Mouse (Mus musculus): Measurements from ENCODE around the gene Bmi1. TPM values are rescaled to one million over a fixed set of nuclear protein-coding genes. Genes with fewer than 3 reads are reported as not detected.

Bmi1 gene
- 1 to 10 TPM; 5.4 to 7.4 TPM for total RNA-seq (2023)

DNA sequence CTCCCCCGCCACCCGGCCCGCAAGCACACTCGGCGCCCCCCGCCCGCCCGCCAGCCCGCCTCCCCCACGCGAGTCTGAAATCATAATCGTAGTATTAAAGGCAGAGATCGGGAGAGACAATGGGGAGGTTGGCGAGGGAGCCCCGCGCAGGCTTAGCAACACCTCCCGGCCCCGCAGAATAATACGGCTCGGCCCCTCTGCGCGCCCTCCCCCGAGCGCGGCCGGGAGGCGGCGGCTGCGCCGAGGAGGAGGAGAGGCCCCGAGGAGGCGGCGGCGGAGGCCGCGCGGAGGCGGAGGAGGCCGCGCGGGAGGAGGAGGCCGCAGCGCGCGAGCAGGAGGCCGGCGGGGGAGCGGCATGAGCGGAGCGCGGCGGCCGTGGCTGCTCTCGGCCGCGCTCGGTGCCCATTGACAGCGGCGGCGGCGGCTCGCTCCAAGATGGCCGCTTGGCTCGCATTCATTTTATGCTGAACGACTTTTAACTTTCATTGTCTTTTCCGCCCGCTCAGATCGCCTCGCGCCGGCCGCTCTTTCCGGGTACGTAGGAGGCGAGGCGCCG lies at the start of gene Bmi1:
TSS of gene Bmi1 (plus strand) at position 83 of the 556 bp plus-strand sequence.

DNA sequence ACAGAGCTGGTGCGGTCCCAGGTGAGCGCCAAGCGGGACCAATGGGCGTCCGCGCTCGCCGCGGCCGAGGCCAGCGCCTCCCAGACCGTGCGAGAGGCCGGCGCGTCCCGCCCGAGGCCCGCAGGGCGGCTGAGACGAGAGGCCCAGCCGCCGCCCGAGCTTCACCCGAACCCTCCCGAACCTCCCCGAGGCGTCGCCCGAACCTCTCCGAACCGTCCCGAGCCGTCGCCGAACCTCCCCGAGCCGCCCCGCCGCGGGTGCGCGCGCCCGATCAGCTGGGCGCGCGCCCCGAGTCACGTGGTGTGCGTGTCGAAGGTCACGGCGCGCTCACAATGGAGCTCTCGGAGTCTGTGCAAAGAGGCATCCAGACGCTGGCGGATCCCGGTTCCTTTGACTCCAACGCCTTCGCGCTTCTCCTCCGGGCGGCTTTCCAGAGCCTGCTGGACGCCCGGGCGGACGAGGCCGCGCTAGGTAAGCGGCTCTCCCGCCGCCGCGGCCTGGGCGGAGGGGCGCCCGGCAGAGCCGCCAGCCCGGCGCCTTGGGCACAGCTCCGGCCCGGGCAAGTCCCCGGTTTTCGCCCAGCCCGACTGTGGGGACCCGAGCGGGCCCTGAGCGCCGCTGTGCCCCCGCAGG lies 4.6 kb upstream of the Bmi1 start, which contains the start of gene Commd3:
TSS of gene Commd3 (plus strand) at position 252 of the 633 bp plus-strand sequence.

DNA sequence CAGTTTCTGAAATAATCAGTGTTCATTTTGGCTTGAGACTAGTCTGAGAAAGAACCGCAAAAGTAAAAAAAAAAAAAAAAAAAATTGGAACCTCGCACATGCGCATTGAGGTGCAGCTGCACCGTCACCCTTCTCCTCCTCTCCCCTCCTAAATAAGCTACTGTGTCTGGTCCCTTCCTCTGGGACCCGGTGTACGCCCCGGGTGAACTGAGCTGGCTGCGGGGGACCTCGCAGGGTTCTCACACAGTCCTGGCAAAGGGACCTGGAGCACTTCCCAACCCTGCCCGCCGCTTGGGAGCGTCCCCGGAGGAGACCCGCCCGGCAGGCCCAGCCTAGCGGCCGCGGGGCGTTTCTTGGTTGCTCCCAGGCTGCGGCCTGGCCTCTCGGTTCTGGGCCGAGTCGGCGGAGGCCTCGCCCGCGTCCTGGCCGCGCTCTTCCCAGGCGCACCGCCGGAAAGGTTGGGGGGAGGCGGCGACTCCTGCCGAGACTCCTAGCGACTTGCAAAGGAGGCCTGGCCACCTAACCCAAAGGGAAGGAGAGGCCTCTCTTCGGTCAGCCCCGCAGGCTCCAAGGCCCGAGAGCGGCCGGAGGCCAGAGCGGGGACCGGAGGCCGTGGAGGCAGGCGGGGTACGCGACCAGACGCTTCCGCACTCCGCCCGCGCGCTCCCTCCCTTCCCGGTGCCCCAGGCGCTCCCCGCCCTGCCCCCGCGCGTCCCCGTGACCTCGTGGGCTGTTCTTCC lies 17.2 kb downstream of the Bmi1 start, which contains the start of gene Spag6:
TSS of gene Spag6 (plus strand) at position 162 of the 740 bp plus-strand sequence.

Other genes with a start within 250 kb of the Bmi1 start
- 10 to 100 TPM; 31.0 to 38.5 TPM for gene Commd3, start 4.6 kb upstream of the Bmi1 start, total RNA-seq (2023)
- gene Spag6, start 17.0 kb downstream of the Bmi1 start, total RNA-seq (2023), result not detected

All from neutrophil, adult 59 days (primary cell).